Mouse (Mus musculus) kidney, postnatal 25 days (tissue): ENCODE data around the gene Dnmt3b.

Experiments
- DNase-seq, 2 experiments: peaks; one replicate each; pipeline ENCODE4 v3.0.0; 2021; ENCODE audit warnings: mixed read lengths in 2 of 2

Dnmt3b gene

GRCm38 (mm10) chr2:153649298-153650013 is at the start of gene Dnmt3b:
Gene Dnmt3b, plus strand, starts transcription at chr2:153649450.
- DNase-seq = peak; percentile 63 to 83

- DNase-seq = peak; percentile 85 to 95
Measured at GRCm38 (mm10) chr2:153600021-153600666, 49.1 kb upstream of the Dnmt3b start.

DNA sequence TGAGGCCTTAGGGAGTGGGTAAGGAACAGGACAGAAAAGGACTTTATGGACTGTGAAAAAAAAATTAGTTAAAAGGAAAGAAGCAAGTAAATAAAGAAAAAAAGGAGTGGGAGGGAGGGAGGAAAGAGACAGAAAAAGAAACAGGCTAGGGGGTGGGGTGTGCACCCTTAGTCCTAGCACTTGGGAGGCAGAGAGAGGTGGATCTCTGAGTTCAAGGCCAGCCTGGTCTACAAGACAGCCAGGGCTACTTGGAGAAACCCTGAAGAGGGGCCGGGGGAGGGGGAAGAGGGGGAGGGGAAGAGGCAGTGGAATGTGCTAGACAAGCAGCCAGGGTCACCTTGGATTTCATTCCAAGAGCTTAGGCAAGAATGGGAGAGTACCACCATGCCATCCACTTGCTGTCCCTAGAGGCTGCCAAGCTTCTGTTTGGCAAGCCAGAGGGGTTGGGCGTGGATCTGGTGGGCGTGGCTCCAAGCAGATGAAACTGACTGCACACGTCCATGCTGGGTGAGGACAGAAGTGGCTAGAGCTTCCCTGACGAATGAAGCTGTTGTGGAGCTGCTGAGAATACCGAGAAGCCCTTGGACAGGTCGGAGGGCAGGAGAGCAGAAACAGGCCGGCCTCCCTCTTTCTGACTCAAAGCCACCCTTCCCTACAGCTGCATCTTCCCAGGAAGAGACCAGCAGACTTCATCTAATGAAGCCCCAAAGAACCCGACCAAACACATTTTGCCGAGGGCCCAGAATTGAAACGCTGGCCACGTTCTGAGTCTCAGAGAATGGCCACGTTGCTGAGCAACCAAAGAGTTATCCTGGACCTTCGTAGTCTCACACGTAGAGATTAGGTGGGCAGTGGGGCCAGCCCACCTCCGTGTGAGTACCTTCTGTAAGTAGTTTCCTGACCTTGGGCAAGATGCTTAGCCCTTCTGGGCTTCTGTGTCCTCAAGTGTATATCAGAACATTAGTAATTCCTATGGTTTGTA is 48.3 kb upstream of the Dnmt3b start:
- peak; percentile 63 to 83 for DNase-seq

DNA sequence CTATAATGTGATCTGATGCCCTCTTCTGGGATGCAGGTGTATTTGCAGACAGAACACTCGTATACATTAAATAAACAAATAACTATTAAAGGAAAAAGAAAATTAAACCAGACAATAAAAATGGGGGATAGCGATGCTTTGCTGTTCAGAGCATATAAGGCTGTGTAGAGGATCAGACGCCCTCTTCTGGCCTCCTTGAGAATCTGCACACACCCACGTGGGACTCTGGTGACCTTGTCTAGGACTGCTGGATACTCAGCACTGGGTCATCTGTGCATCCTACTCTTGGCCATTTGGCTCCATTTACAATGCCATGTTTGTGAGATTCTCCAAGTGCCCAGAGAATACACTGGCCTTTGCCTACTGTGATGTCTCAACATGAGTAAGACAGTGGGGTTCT is 45.5 kb upstream of the Dnmt3b start:
- no peak for DNase-seq

DNA sequence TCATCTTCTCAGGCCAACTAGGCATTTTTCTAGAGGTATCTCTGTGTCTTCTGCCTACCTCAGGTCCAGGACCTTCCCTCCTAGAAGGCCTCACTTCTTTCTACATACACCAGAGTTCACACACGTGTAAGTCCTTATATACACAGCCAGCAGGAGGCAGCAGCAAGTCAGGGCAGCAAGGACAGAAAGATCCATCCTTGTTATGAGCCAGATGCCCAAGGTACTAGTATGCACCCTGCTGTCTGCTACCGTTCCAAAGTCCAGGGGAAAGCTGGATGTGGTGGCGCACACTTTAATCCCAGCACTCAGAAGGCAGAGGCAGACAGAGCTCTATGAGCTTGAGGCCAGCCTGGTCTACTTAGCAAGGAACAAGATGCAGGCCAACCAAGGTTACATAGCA is 42.8 kb upstream of the Dnmt3b start:
- DNase-seq = peak; percentile 45 to 60

DNA sequence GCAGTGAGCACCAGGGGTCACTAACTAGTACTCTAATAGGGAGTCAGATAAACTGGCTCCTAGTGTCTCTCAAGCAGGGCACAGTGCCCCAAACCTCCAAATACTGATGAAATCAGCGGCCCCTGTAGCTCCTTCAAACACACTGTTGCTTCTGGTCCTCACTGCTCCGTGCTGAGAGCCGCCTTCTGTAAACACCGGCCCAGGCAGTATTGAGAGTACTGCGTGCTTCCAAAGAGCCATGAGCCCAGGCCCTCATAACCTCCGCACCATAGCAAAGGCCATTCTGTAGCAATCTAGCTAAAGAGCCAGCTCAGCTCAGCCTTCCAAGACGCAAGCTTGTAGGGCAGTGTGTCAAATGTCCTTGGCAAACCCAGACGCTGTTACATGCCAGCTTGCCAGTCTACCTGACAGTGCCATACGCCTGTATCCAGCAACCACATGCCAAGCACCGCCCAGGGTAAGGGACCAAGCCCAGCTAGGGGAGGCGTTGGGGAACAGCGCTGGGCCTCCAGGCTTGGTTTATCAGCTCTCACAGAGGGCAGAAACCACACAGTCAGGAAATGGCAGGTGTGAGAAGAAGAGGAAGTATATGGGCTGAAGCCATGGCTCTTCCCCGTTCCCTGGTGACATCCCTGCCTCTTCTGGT is 41.3 kb upstream of the Dnmt3b start:
- DNase-seq = peak; percentile 56 to 85

DNA sequence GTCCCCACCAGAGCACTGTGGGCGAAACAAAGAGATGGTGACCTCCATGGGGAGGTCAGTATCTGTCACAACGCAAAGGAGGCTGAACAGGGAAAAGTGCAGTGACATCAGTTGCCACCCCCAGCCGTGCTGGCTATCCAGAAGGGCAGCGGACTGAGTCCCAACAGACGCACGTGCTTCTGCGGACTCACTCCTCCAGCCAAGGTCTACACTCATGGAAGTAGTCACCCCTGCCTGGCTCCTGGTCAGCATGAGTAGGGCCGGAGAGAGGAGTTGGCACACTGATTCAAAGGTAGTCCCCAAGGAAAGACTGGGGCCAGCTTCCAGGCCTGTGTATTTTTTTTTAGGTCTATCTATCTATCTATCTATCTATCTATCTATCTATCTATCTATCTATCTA is 40.2 kb upstream of the Dnmt3b start:
- DNase-seq = peak; percentile 43 to 83

DNA sequence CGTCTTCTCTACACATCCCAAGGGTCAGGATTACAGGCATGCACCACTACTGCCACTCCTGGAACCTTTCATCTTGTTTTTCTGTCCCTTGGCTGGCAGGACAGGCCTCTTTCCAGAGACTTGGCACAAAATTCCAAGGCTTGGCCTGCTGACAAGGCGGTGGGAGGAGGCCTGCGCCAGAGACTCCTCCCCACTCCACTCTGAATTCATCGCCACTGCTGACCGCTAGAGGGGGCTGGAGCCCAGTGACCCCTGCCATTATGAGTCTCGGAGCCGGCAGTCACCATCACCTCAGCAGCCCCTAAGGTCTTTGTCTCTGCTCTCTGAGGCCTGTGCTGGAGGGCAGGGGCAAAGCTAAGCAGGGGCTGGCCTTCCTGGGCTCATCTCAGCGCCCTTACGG is 39.7 kb upstream of the Dnmt3b start:
- DNase-seq = peak; percentile 94 to 95

GRCm38 (mm10) chr2:153610426-153611240 is 38.6 kb upstream of the Dnmt3b start:
- DNase-seq = peak in 1 of 2 experiments; percentile 56

DNA sequence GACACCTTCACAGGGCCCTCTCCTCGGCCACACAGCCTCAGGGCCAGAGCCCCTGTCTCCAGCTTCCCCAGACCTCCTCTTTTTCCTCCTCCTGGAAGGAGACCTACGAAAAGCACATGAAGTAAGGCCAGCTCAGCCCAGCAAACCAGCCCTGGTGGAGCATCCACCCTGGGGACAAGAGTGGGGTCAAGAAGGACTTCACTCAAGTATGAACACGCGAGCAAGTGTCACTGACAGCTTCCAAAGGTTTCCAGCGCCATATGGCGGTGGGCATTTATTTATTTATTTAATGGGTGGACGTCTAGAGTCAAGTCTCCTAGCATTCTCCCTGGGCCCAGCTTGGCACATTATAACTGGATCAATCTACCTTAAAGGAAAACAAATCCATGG is 38.0 kb upstream of the Dnmt3b start:
- no peak for DNase-seq

- no peak for DNase-seq
Measured at GRCm38 (mm10) chr2:153611743-153612142, 37.5 kb upstream of the Dnmt3b start.

- peak; percentile 36 to 47 for DNase-seq
Measured at GRCm38 (mm10) chr2:153612594-153613281, 36.5 kb upstream of the Dnmt3b start.

GRCm38 (mm10) chr2:153616893-153617292 is 32.4 kb upstream of the Dnmt3b start:
- DNase-seq = no peak

DNA sequence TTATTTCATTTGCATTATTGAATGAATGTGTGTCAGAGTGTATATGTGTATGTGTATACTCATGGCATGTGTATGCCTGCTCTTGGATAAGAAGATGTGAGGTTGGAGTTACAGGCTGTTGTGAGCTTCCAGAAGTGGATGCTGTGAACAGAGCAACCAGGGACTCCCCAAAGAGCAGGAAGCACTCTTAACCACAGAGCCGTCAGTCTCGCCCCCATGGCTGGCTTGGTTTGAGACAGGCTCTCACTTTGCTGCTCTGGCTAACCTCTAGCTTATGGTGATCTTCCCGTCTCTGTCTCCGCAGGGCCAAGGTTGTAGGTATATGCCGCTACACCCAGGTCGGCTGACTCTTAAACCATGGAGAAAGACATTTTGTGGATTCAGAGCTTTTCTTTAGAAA is 30.8 kb upstream of the Dnmt3b start:
- no peak for DNase-seq

DNA sequence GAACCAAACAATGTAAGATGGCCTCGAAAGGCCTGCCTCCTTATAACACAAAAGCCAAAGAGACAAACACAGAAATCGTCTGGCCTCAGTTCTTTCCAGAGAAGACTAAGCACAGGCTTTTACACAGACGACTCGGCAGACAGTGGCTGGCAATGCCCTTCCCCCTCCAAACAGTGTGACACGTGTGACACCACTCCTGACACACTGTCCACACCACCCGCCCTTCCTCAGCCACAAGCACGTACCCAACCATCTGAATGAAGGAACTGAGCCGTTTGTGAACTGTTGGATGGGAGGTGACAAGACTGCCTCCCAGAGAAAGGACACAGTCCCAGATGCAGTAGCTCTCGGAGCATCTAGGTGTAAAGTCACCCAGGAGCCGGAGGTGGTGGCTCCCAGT is 30.4 kb upstream of the Dnmt3b start:
- DNase-seq = no peak

GRCm38 (mm10) chr2:153622449-153622848 is 26.8 kb upstream of the Dnmt3b start:
- DNase-seq = no peak

GRCm38 (mm10) chr2:153630950-153631349 is 18.3 kb upstream of the Dnmt3b start:
- no peak for DNase-seq

GRCm38 (mm10) chr2:153631976-153632870 is 17.0 kb upstream of the Dnmt3b start, which contains the start of gene Commd7:
Gene Commd7, minus strand, starts transcription at chr2:153632781.
- DNase-seq = peak; percentile 91

GRCm38 (mm10) chr2:153632871-153633226 is 16.4 kb upstream of the Dnmt3b start:
- no peak for DNase-seq

- DNase-seq = no peak
Measured at GRCm38 (mm10) chr2:153633259-153633658, 16.0 kb upstream of the Dnmt3b start.
